Mouse (Mus musculus) spleen, postnatal 0 days (tissue): ENCODE results near the gene Prr5l. TPM values are rescaled to one million over a fixed set of nuclear protein-coding genes. Genes with fewer than 3 reads are reported as not detected.

Source experiments
- polyA plus RNA-seq: library from polyadenylated mRNA; unstranded; fragments of >200 nt; fragmentation: Nextera tagmentation; extraction: Ambion mirVana; gene quantifications from 2 replicates; pipeline ENCODE4 v1.2.1, GENCODE M21; 2015

Prr5l gene
- polyA plus RNA-seq: 3.7 and 4.6 TPM in 2 replicates

GRCm38 (mm10) chr2:101882998-101883397 is at the start of gene Prr5l:
Gene Prr5l, minus strand, starts transcription at chr2:101883027.

GRCm38 (mm10) chr2:101885768-101886438 is 3.1 kb upstream of the Prr5l start, which contains the start of gene Commd9:
Gene Commd9, plus strand, starts transcription at chr2:101886247.

GRCm38 (mm10) chr2:101678236-101679021 is 204.4 kb downstream of the Prr5l start, which contains the start of gene Traf6:
Gene Traf6, plus strand, starts transcription at chr2:101678429.

Other genes starting within 250 kb of the Prr5l start
- gene Rag1, start 233.5 kb downstream of the Prr5l start, polyA plus RNA-seq: 0.90 and 1.6 TPM in 2 replicates
- gene B230118H07Rik, start 233.5 kb downstream of the Prr5l start, polyA plus RNA-seq: 23.4 and 24.1 TPM in 2 replicates
- 4.0 and 4.6 TPM in 2 replicates for gene Traf6, start 204.6 kb downstream of the Prr5l start, polyA plus RNA-seq
- 23.0 and 25.3 TPM in 2 replicates for gene Commd9, start 3.2 kb upstream of the Prr5l start, polyA plus RNA-seq